Mouse (Mus musculus) right cerebral cortex, postnatal 25 days (tissue): ENCODE data around the gene Olfr545.

Experiments used
- DNase-seq: peaks from one replicate; pipeline ENCODE4 v3.0.0; 2022

Olfr545 gene

GRCm38 (mm10) chr7:102478425-102478824 lies 20.9 kb downstream of the Olfr545 start:
- no peak for DNase-seq

GRCm38 (mm10) chr7:102477377-102477776 lies 22.0 kb downstream of the Olfr545 start:
- no peak for DNase-seq

GRCm38 (mm10) chr7:102476601-102477000 lies 22.8 kb downstream of the Olfr545 start:
- DNase-seq: no peak

- DNase-seq: no peak
These were observed 26.7 kb downstream of the Olfr545 start for GRCm38 (mm10) chr7:102472675-102473074.

- no peak for DNase-seq
These were observed 31.8 kb downstream of the Olfr545 start for GRCm38 (mm10) chr7:102467566-102467965.

- DNase-seq: no peak
These were observed 40.6 kb downstream of the Olfr545 start for GRCm38 (mm10) chr7:102458618-102459380.

- DNase-seq: no peak
These were observed 52.9 kb downstream of the Olfr545 start for GRCm38 (mm10) chr7:102446438-102446837.

- DNase-seq: no peak
These were observed 55.1 kb downstream of the Olfr545 start for GRCm38 (mm10) chr7:102444301-102444700.

GRCm38 (mm10) chr7:102442432-102442831 lies 56.9 kb downstream of the Olfr545 start:
- no peak for DNase-seq

- peak; percentile 95 for DNase-seq
These were observed 57.5 kb downstream of the Olfr545 start, which contains the start of gene Rrm1 for GRCm38 (mm10) chr7:102441657-102442391. TSS of gene Rrm1 (plus strand) at chr7:102441695.
